Mouse (Mus musculus) right cerebral cortex, postnatal 10 days (tissue): Measurements from ENCODE around the gene Stk4.
A peak's percentile ranks its signal among the peaks of the same experiment; 100 is the strongest.

Experiments
- DNase-seq, 2 experiments: peaks; one replicate each; pipeline ENCODE4 v3.0.0; 2021; ENCODE audit warnings: low spot score in 2 of 2

The Stk4 gene

DNA sequence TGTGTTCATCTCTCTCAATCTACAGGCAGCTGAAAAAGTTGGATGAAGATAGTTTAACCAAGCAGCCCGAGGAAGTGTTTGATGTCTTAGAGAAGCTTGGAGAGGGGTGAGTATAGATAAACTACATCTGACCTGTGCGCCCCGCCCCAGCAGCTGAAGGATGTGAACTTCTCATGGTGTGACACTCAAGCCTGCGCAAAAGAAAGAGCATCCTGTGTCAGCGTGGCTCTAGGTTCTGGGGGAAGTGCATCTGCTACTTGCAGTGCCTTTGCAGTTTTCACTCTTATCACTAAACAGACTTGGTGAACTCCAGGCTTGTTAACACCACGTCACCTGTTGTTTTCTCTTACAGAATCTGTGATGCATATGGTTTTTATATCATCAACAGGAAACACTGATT is 9.4 kb downstream of the Stk4 start:
- no peak for DNase-seq

DNA sequence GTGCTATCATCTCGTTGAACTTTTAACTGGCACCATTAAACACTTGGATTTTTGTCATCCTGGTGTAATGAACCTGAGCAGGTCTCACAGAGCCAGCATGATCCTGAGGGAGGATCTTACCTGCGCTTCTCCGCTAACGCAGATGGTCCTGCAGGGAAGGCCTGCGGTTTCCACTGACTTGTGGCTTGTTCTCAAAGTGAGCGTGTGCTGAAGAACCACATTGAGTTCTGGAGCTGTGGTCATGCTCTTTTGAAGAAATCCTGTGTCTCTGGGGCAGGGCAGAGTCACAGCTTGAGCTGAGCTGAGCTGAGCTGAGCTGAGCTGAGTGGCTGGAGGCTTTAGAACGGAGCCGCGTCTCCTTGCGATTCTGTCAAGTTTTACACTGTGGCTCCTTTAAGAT is 11.5 kb downstream of the Stk4 start:
- DNase-seq: no peak

DNA sequence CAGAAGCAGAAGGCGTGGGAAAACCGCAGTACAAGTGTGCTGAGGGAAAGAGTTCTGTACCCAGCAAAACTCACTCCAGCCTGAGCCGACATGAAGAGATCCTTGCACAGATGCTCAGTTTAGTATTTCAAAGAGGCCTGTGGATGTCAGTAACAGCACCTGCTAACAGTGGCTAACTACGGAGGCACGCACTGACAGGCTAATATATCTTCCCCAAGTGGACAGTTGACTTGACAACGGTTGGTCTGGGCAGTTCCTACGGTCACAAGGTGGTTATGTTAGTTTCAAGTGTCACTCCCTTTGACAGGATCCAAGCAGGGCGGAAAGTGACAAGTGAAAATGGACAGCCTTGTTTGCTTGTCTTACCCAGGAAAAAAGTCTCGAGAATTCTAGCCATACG is 12.1 kb downstream of the Stk4 start:
- DNase-seq: no peak

DNA sequence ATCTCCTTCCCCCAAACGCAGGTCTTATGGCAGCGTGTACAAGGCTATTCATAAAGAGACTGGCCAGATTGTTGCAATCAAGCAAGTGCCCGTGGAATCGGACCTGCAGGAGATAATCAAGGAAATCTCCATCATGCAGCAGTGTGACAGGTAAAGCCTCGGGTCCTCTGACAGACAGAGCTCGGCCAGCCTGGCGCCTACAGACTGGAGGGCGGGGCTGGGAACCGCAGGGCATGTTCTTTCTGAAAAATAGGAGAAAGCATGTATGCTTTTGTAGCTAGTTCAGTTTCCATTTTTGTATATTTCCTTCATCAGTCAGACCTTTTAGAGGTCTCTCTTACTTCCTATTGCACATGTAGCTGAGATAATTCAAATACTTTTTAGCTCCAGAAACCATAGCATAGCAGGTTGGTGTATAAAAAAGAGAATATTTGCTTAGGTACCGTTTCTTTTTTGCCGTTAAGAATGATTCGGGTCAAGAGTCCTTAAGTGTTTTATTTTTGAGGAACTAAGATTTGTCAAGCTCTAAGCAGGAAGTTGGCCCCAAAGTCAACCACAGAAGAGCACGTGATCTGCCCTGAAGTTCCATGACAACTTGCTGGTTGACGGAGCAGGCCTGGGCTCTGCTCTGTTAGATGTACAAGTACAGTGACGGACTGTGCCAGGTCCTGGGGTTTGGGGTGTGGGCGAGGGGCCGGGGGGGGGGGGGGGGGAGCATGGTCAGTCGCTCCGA is 13.7 kb downstream of the Stk4 start:
- DNase-seq: no peak

DNA sequence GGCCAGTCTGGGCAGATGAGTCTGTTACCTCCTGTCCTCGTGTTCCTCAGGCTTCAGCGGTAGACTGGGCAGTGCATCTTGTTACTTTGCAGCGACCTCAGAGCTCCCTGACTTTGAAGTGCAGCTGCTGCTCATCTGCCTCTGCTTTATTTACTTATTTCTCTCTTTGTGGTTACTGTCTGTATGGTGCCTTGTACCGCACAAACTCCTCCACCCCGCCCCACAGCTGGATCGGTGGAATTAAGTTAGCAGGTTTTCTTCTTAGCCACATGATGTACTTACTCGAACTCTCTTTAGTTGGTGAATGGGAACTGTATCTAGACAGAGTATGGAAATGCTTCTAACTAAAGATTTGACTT is 14.2 kb downstream of the Stk4 start:
- DNase-seq: no peak

DNA sequence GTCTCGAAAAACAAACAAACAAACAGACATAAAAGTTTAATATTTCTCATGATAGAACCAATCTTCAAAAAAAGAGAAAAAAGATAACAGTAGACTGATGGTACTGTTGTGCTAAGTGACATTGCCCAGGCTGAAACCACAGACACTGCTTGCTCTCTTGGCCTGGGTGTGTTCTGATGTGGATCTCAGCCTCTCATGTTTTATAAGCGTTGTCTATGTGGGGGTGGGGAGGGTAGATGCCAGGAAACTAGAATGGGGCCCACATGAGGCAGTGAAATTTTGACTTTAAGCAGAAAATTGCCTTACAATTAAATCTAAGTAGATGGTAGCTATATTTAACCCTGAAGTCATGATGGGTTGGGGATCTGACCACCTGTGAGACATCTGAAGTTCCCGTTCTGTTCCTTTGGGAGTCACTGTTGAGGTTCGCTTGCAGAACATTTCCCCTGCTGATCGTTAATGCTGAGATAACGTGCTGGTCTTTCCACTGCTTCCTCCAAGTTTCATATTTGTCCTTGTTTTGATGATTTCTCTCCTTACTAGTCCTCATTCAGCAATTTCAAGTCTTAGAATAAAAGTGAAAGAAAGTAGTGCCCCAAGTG is 17.4 kb downstream of the Stk4 start:
- DNase-seq: no peak

DNA sequence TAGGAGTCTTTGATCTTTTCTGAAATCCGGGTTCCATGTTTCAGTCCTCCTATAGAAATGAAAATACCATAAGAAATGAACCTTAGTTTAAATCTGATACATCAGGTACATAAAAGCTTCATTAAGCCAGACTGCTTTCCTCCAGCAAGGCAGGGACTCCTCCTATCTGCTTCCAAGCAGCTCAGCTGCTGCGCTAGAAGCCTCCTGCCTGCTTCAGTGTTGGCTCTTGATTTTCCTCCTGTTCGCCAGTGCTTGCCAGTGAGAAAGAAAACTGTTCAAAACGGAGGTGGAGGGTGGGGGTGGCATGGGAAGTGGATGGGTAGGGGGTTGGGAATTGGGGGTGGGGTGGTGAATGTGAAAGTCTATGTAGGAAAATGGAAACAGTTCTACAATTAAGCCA is 19.4 kb downstream of the Stk4 start:
- peak; percentile 54 to 56 for DNase-seq

DNA sequence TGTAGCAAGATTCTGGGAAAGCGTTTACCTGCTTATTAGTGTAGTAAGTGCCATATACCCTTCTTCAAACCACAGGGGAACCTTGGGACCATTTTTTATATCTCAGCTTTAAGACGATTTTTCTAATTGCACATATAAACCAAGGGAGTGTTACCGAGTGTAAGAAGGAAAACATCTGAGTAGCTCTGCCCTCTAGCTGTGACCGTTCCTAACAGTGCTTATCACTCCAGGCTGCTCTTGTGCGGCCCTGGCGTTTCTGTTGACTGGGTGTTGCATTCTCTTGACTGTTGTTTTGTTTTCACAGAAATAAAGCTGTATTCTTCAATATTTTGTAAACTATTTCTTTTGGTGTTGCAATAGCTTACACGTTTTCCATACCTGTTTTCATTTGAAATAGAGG is 24.0 kb downstream of the Stk4 start:
- no peak for DNase-seq

DNA sequence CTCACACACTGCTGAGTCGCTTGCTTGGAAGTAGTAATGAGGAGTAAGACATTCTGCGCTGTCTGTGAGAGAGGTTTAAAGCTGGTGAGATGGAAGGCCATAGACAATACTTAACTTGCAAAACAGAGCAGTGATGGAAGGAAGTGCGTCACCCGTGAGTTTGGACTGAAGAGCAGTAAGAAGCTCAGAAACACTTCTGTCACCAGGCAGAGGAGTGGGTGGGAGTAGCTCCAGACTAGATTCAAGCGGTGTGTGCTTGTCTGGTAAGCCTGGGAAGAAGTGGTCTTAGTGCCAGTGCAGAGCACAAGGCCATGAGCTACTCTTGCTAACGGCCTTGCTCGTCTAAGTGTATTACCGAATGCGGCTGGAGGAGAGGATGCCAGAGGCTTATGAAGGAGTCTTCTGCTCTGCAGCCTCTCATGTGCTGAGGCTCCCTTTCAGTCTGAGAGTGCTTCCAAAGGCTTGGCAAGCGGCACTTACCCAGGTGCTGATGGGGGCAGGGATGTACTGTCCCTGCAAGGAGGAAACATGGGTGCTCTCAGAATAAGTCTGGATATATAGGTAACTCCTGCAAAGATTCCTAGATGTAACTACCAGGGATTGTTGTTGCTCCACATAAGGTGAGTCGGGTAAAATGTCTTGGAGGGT is 28.6 kb downstream of the Stk4 start:
- DNase-seq: peak in 1 of 2 experiments; percentile 66

DNA sequence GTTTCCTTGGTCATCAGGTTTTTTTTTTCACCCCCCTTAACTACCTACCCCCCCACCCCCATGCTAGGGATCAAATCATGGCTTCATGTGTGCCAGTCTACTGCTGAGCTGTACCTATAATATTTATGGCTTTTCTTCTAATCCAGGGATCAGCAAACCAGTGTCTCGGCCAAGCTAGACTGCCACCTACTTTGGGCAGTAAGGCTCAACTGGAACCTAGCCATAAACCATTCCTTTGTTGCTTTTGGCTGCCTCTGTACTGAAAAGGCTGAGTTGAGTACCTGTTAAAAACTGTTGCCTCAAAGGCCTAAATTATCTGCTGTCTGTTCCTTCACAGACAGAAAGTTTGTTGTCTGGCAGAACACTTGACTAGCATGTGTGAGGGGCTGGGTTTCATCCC is 31.8 kb downstream of the Stk4 start:
- no peak for DNase-seq

DNA sequence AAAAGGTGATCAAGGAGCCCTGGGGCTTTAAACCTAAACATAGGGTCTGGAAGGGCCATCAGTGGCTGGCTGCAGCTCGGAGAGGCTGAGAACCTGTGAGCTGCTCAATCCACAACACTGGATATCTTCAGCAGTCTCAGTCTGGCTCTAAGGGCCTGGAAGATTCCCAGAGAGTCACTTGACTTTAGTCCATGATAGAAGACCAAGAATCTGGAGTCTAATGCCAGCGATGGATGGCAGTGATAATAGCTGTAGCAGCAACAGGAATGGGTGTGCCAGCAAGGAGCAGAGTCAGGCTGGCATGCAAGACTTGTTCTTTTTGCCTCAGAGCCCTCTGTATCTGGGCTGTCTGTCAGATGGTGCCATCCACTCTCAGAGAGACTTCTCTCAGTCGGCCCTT is 32.2 kb downstream of the Stk4 start:
- no peak for DNase-seq

DNA sequence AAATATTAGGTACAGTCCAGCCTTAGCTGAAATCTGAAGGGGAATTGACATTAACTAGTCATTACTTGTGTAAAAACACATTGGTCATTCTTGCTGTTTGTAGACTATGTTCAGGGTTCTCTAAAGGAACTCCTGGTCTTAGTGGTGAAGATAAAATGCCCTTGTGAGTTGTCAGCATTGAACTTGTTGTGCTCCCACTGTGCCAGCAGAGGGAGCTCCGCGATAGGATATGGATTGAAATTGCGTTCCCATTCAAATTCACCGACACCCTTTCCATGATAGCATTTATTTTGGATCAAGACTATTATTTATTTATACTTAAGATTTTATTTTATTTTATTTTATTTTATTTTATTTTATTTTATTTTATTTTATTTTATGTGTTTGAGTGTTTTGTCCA is 33.4 kb downstream of the Stk4 start:
- DNase-seq: peak; percentile 82 to 87

DNA sequence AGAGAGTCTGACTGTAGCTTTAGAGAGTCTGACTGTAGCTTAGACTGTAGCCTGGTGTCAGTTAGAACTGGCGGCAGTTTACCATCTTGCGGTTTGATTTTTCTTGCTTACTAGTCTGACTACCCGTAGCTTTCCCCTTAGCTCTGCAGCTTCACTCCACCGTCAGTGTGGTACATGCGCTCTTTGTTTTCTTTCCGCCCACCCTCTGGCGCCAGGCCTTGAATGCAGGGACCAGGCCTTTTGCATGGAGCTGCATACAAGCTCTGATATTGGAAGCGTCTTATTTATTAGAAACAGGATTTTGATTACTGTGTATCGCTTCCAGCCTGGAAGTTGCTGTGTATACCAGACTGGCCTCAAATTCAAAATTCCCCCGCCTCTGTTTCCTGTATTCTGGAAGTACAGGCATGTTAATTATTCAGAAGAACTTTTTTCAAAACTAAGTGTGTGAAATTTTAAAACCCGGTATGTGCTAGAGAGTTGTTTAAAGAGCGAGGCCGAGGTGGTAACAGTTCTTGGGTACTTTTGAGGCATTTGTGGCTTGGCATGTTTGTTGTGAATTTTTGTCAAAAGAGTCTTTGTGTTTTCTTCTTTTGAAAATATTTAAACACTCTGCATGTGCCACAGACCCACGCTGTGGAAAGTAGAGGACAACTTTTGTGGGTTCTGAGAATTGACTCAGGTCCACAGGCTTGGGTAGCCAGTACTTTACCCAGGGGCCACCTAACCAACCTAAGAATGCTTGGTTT is 36.3 kb downstream of the Stk4 start:
- no peak for DNase-seq

DNA sequence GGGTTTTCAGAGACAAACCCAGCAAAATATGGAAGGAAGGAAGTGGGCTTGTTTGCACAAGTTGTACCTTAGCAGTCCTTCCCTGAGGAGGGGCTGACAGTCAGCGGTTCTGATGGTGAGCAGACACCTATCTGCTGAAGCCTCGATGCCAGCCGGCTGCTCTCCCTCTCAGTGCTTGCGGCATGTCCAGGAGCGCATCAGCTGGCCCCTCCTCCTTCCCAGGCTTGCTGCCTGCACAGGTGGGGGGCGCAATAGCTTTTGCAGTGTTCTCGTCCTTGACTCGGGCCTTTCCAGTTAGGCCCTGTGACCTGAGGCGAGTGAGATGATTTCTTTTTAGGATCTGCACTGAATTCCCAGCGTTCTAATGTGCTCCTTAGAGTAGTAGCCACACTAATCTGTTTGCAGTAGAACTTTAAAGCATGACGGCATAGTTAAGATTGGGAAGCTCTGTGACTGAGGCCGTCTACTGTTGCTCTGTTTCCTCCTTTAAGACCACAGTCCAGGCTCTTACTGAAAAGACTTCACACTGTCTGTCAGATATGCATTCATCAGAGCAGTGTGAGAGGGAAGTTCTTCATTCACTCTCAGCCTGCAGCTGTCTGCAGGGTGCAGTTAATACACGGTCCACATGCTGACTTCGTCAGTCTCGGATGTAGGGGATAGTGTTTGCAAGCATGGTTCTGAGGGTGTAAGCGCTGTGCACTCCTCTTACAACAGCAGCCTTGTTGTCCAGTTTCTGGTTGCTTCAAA is 37.2 kb downstream of the Stk4 start:
- no peak for DNase-seq

DNA sequence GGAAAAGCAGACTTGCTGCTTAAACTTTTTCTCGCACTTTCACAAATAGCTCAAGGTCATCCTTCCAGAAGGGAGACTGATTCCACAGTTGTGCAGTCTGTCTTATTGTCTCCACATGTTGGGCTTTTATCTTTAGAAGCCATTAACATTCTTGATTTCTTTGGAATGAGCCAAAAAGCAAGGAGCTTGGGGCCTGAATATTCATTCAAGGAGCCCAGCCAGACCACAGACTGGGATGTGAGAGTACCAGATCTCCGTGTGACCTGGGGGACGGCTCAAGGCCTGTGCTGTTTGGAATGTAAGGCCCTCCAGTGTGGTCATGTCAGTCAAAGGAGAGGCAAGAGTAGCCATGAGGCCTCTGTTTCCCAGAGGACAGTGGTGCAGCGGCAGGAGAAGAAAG is 38.4 kb downstream of the Stk4 start:
- DNase-seq: no peak

DNA sequence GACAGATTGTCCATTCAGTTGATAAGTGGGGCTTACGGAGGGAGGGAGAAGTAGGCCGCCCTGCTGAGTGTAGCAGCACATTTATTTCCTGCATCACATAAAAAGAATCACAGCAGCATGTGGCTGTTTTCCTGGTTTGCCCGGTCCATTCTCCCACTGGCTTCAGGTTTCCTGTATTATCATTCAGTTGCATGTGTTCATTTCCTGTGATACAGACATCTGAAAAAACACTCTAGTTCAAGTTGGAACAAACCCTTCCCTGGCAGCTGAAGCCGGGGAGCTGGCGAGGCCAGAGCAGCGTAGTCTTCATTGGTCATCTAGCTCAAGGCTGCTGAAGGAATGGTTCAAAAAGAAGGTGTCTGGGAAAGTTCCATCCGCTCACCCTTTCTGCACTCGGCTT is 41.4 kb downstream of the Stk4 start:
- DNase-seq: no peak

DNA sequence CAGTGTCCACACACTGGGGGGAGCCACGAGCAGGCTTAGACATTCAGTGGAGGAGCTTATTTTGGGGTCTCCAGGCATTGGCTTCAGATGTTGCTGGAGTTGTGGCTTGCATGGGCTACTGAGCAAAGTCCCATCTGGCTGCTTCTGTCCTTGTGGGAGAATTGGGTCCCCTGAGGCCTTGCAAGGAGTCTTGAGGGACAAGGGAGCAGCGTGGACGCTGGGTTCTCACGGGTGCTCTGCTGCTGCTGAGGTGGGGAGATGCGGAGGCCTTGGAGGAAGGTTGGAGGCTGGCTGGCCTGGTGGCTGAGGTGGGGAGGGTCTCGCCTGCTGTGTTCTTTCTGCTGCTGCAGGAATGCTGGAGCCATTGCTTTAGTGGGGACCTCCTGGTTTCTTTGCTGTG is 43.9 kb downstream of the Stk4 start:
- DNase-seq: no peak

DNA sequence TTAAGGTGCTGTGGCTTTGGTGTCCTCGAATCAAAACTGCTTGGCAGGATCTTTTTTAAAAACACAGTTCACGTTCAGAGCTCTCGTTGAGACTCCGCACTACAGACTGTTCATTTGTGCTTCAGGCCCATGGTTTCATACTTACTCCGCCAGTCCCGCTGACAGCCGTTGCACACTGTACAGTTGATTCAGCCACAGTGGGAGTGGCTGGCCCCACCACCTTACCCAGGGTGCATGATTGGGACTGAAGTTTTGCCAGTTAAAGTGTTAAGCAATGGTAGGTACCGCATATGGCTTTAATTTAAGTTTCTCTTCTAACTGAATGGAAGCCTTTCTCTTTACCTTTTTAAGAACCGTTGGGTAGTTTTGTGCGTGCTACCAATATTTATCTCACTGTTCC is 45.4 kb downstream of the Stk4 start:
- no peak for DNase-seq

DNA sequence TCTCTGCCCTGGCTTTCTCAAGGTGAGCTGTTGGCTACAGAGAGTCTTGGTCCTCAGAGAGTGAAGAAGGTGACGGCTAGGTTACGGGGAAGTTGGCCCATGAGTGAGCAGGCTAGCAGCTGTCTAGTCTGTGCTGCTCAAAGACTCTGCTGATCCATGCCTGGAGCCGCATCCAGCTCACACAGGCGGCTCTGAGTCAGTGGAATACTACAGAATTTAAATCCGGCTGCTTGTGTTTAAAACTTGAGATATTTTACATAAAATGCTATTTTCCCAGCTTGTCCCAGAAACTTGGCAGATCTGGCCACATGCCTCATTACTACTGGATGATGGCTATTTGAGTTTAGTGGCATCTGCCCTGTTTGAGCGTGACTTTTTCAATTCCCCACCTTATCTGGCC is 49.4 kb downstream of the Stk4 start:
- no peak for DNase-seq

DNA sequence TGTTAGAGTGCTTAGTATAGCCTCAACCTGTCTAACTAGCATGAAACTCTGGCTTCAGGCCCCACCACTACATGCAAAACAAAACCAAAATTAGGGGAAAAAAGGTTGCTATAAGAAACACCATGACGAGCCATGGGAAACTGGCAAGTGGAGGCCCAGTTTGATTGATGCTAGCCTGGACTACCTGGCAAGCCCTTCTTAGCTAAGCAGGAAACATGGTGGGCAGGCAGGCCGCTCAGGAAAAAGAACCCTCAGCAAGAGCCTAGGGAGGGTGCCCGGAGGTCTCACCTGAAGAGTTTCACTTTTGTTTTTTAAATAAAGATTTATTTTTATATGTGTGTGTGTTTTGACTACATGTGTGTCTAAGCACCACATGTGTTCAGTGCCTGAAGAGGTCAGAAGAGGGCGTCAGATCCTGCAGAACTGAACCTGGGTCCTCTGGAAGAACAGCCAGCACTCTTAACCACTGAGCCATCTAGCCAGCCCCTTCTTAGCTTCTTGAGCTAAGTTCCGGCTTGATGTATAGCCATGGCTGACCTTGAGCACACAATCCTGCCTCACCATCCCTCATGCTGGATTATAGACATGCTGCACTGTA is 53.1 kb downstream of the Stk4 start:
- no peak for DNase-seq

DNA sequence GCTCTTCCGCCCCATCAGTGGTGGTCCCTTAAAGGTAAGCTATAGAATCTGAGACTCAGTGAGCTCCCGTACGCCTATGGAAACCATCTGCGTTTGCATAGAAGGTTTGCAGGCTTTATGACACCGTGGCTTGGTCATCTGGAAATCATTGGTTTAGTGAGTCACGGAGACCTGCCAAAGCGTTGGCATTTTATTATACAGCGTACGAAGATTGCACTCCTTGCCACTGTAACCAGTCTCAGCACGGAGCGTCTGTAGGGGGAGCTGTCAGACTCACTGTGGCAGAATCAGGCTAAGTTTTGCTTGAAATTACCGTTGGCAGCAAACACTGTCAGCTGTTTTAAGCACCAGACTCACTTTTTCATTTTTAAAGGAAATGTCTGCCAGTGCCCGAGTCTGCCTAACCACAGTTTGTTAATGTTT is 56.4 kb downstream of the Stk4 start:
- peak; percentile 80 to 83 for DNase-seq

DNA sequence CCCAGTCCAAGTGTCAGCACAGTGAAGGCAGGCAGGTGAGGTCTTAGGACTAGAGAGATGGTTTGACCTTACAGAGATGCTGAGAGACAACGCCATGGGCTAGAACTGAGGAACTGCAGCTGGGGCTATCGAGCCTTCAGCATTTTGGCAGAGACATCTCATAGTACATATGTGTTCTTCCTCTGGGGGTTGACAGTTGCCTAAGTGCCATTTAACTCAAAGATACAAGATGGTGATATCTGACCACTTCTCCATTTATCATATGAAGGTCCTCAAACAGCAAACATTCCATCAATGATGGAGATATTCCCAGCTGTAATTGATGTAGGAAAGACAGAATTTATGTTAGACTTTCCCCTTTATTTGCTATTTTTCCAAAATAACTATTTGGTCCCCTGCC is 57.2 kb downstream of the Stk4 start:
- DNase-seq: no peak
